Mouse (Mus musculus) hindbrain, embryonic 15.5 days (tissue): ENCODE measurements around the gene Trim25. TPM values are rescaled to one million over a fixed set of nuclear protein-coding genes. Genes with fewer than 3 reads are reported as not detected.
A peak's percentile ranks its signal among the peaks of the same experiment; 100 is the strongest.

Source experiments
- ATAC-seq: fragments of 200-750 bp; cut with Nextera tagmentation; 2 replicates; pipeline ENCODE4 v1.8.0; 2017; ENCODE audit warnings: low read depth, moderate number of reproducible peaks, moderate TSS enrichment; ENCODE audit not compliant: low FRiP score
- H3K27ac ChIP-seq: fragments of 300-500 bp; sonication (generic); replicated peaks from 2 replicates; pipeline ENCODE4 v1.5.1; 2015; ENCODE audit warnings: mild to moderate bottlenecking, inconsistent platforms
- H3K27me3 ChIP-seq: fragments of 300-500 bp; sonication (generic); 2 replicates; pipeline ENCODE4 v1.6.1; 2015; ENCODE audit warnings: control low read depth, inconsistent platforms
- H3K36me3 ChIP-seq: fragments of 300-500 bp; sonication (generic); 2 replicates; pipeline ENCODE4 v1.6.1; 2015; ENCODE audit warnings: control low read depth, inconsistent platforms
- H3K4me1 ChIP-seq: fragments of 300-500 bp; sonication (generic); replicated peaks from 2 replicates; pipeline ENCODE4 v1.6.1; 2015; ENCODE audit warnings: control low read depth, inconsistent platforms
- H3K4me2 ChIP-seq: fragments of 300-500 bp; sonication (generic); 2 replicates; pipeline ENCODE4 v1.6.1; 2015; ENCODE audit warnings: moderate library complexity, mild to moderate bottlenecking, inconsistent platforms
- H3K4me3 ChIP-seq: fragments of 300-500 bp; sonication (generic); 2 replicates; pipeline ENCODE4 v1.5.1; 2015; ENCODE audit warnings: mild to moderate bottlenecking, inconsistent platforms
- H3K9ac ChIP-seq: fragments of 300-500 bp; sonication (generic); 2 replicates; pipeline ENCODE4 v1.6.1; 2015; ENCODE audit warnings: inconsistent platforms
- H3K9me3 ChIP-seq: fragments of 300-500 bp; sonication (generic); 2 replicates; pipeline ENCODE4 v1.6.1; 2016; ENCODE audit warnings: control low read depth, inconsistent platforms
- WGBS: fragments of 180-500 bp; shearing (Covaris S2); methylation state at CpG from one replicate; pipeline ENCODE4 v1.1.7; 2015; 5-methylcytosine and 5-hydroxymethylcytosine counted together
- polyA plus RNA-seq: library from polyadenylated mRNA; unstranded; fragments of >200 nt; fragmentation: Nextera tagmentation; extraction: Ambion mirVana; gene quantifications from 2 replicates; pipeline ENCODE4 v1.2.1, GENCODE M21; 2015

Trim25 gene
- 5.1 and 5.4 TPM in 2 replicates for polyA plus RNA-seq

GRCm38 (mm10) chr11:88998974-88999722, at the start of gene Trim25:
TSS of gene Trim25 (plus strand) at chr11:88999376.
- Histone ChIP-seq H3K4me3 (peak within 1 kb of the TSS; percentile 37), H3K36me3 (no peaks in the 10 kb centered on the region), H3K27ac (no peak within 1 kb of the TSS; the same call in 1 of the 2 replicates), H3K27me3 (peaks cover 15% of the 10 kb centered on the region), H3K4me1 (peaks cover 3% of the 10 kb centered on the region; the same call in 1 of the 2 replicates), H3K9me3 (no peaks in the 10 kb centered on the region), H3K9ac (peak within 1 kb of the TSS; percentile 19; the same call in 1 of the 2 replicates), H3K4me2 (peak within 1 kb of the TSS; percentile 50)
- 3% methylated on average over 48 of the region's 48 CpGs for WGBS
- ATAC-seq = no peak

- H3K4me2 ChIP-seq = no peak overlapping the region
- H3K9ac ChIP-seq = no peak overlapping the region
- no peaks in the 10 kb centered on the region for H3K27me3 ChIP-seq
- H3K4me1 ChIP-seq = peaks cover 8% of the 10 kb centered on the region
- no peak overlapping the region for H3K4me3 ChIP-seq
- H3K27ac ChIP-seq = no peak overlapping the region
- 86% methylated on average over 8 of the region's 8 CpGs for WGBS
- H3K36me3 ChIP-seq = peaks cover 5% of the 10 kb centered on the region; the same call in 1 of the 2 replicates
- no peak for ATAC-seq
- no peaks in the 10 kb centered on the region for H3K9me3 ChIP-seq
Measured at GRCm38 (mm10) chr11:88949802-88950639, 49.2 kb upstream of the Trim25 start.

DNA sequence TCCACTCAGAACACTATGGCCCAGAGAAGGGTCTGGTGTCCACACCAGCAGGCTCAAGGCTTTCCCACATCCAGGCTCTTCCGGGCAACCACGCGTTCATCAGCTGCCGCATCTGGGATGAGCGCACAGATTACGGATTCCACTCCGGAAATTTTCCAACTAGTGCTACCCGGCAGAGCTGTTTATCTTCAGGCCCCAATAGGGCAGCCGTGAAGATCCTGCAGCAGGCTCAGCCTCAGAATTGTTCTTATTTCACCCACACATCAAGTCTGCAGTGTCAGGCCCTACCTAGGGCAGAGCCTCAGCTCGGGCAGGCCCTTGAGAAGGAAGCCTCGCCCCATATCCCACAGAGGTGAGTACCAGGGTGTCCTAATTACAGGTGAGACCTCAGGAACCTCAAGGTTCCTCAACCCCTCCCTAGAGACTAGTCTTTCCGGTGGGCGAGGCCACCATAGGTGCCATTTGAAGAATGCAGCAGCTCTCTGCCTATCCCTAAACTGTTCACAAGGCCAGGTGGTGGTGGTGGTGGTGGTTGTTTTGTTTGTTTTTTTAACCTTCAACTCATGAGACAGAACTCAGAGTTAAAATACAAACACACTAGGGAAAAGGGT, 48.4 kb upstream of the Trim25 start:
- 90% methylated on average over 13 of the region's 13 CpGs for WGBS
- Histone ChIP-seq H3K27ac (no peak overlapping the region), H3K4me1 (peaks cover 13% of the 10 kb centered on the region), H3K9me3 (no peaks in the 10 kb centered on the region), H3K27me3 (no peaks in the 10 kb centered on the region), H3K4me2 (no peak overlapping the region), H3K9ac (no peak overlapping the region), H3K4me3 (no peak overlapping the region), H3K36me3 (peaks cover 5% of the 10 kb centered on the region; the same call in 1 of the 2 replicates)
- no peak for ATAC-seq

- Histone ChIP-seq H3K4me2 (no peak overlapping the region), H3K4me3 (no peak overlapping the region), H3K27ac (no peak overlapping the region), H3K9me3 (no peaks in the 10 kb centered on the region), H3K27me3 (no peaks in the 10 kb centered on the region), H3K4me1 (peaks cover 13% of the 10 kb centered on the region), H3K36me3 (peaks cover 5% of the 10 kb centered on the region; the same call in 1 of the 2 replicates), H3K9ac (no peak overlapping the region)
- WGBS = 98% methylated on average over 2 of the region's 2 CpGs
- no peak for ATAC-seq
Measured at GRCm38 (mm10) chr11:88951576-88951975, 47.6 kb upstream of the Trim25 start.

DNA sequence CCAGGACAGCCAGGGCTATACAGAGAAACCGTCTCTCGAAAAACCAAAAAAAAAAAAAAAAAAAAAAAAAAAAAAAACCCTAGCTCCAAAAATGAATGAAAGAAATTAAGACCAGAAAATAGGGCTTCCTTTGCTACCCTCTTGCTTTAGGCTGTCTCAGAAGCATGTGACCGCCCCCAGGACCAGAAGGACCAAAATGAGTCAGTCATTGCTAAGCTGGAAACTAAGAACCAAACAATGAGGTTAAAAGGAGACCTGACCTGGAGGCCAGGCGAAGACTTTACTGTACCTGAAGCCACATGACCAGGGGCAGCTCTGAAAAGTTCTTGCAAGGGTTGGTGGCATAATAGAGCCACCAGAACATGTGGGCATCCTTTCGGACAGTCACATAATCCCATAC, 47.1 kb upstream of the Trim25 start:
- Histone ChIP-seq H3K9ac (no peak overlapping the region), H3K36me3 (peaks cover 5% of the 10 kb centered on the region; the same call in 1 of the 2 replicates), H3K4me1 (peaks cover 13% of the 10 kb centered on the region), H3K4me2 (no peak overlapping the region), H3K27me3 (no peaks in the 10 kb centered on the region), H3K27ac (no peak overlapping the region), H3K4me3 (no peak overlapping the region), H3K9me3 (no peaks in the 10 kb centered on the region)
- 95% methylated on average over 5 of the region's 5 CpGs for WGBS
- no peak for ATAC-seq

DNA sequence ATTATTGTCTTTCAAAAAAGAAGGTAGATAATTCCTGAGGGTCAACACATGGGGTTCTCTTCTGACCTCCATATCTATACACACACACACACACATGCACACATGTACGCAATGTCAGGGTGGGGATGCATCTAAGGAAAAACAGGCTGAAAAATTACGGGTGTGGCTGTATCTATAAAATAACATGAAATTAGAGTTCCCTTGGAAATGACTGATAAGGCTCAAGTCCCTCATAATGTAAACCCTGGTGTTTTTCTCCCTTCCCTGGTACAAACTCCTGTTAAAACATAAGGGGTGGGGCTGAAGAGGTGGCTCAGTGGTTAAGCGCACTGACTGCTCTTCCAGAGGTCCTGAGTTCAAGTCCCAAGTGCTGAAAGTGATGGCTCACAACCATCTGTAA, 45.6 kb upstream of the Trim25 start:
- H3K4me1 ChIP-seq = peaks cover 13% of the 10 kb centered on the region
- H3K27me3 ChIP-seq = no peaks in the 10 kb centered on the region
- ATAC-seq = no peak
- H3K4me2 ChIP-seq = peak overlapping the region; percentile 61
- H3K9me3 ChIP-seq = no peaks in the 10 kb centered on the region
- no peak overlapping the region for H3K27ac ChIP-seq
- peaks cover 5% of the 10 kb centered on the region; the same call in 1 of the 2 replicates for H3K36me3 ChIP-seq
- H3K4me3 ChIP-seq = no peak overlapping the region
- H3K9ac ChIP-seq = no peak overlapping the region
- 88% methylated on average over 3 of the region's 3 CpGs for WGBS

- 0% methylated on average over 4 of the region's 4 CpGs for WGBS
- Histone ChIP-seq H3K27ac (peak overlapping the region; percentile 67), H3K4me3 (peak overlapping the region; percentile 57), H3K27me3 (no peaks in the 10 kb centered on the region), H3K4me1 (peaks cover 13% of the 10 kb centered on the region), H3K9ac (peak overlapping the region; percentile 53), H3K36me3 (no peaks in the 10 kb centered on the region), H3K9me3 (no peaks in the 10 kb centered on the region), H3K4me2 (peak overlapping the region; percentile 61)
- ATAC-seq = no peak
Measured at GRCm38 (mm10) chr11:88954803-88955202, 44.4 kb upstream of the Trim25 start.

GRCm38 (mm10) chr11:88955217-88955969, 43.8 kb upstream of the Trim25 start, which contains the start of gene Scpep1:
TSS of gene Scpep1 (minus strand) at chr11:88955465.
- 5% methylated on average over 34 of the region's 34 CpGs for whole genome bisulfite sequencing
- peak within 1 kb of the TSS; percentile 53 for H3K9ac ChIP-seq
- peak within 1 kb of the TSS; percentile 57 for H3K4me3 ChIP-seq
- H3K36me3 ChIP-seq = no peaks in the 10 kb centered on the region
- H3K27ac ChIP-seq = peak within 1 kb of the TSS; percentile 67
- H3K4me1 ChIP-seq = peaks cover 13% of the 10 kb centered on the region
- H3K4me2 ChIP-seq = peak within 1 kb of the TSS; percentile 61
- ATAC-seq = peak; percentile 98
- H3K9me3 ChIP-seq = no peaks in the 10 kb centered on the region
- H3K27me3 ChIP-seq = no peaks in the 10 kb centered on the region

GRCm38 (mm10) chr11:88958851-88959250, 40.3 kb upstream of the Trim25 start:
- no peak overlapping the region for H3K27ac ChIP-seq
- H3K9me3 ChIP-seq = no peaks in the 10 kb centered on the region
- WGBS = 87% methylated on average over 3 of the region's 3 CpGs
- no peak for ATAC-seq
- no peak overlapping the region for H3K9ac ChIP-seq
- H3K4me3 ChIP-seq = no peak overlapping the region
- H3K36me3 ChIP-seq = no peaks in the 10 kb centered on the region
- H3K4me1 ChIP-seq = peaks cover 11% of the 10 kb centered on the region
- H3K4me2 ChIP-seq = no peak overlapping the region
- no peaks in the 10 kb centered on the region for H3K27me3 ChIP-seq

DNA sequence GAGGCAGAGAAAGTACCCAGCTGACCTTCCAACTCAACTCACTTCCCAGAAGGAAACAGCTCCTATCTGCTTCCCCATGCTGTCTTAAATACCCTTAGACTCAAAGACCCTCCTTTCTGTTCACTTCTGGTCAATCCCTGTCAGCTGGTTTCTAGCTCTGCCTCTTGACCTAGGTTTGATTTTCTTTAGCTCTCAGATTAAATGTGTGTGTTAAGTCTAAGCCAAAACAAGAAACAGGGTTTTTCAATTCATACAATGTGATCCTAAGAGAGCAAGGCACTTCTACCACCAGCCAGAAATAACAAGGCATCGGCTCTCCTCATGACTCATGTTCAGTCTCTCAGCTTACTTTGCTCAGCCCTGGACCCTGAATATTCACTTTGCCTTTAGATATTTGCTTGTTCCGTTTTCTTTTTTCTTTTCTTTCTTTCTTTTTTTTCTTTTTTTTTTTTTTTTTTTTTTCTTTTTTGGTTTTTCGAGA, 32.3 kb upstream of the Trim25 start, which contains the start of gene Elobl:
Elobl (minus strand) TSS at position 51 of the 481 bp plus-strand sequence.
- no peak within 1 kb of the TSS for H3K27ac ChIP-seq
- no peak within 1 kb of the TSS for H3K9ac ChIP-seq
- H3K36me3 ChIP-seq = no peaks in the 10 kb centered on the region
- H3K4me1 ChIP-seq = no peaks in the 10 kb centered on the region
- no peaks in the 10 kb centered on the region for H3K27me3 ChIP-seq
- no peak within 1 kb of the TSS for H3K4me3 ChIP-seq
- no peak for ATAC-seq
- 96% methylated on average over 2 of the region's 3 CpGs for WGBS
- H3K4me2 ChIP-seq = no peak within 1 kb of the TSS
- H3K9me3 ChIP-seq = no peaks in the 10 kb centered on the region

GRCm38 (mm10) chr11:88970202-88970732, 28.9 kb upstream of the Trim25 start, which contains the start of gene Coil:
TSS of gene Coil (plus strand) at chr11:88970252.
- Histone ChIP-seq H3K9ac (no peak within 1 kb of the TSS), H3K9me3 (no peaks in the 10 kb centered on the region), H3K4me3 (no peak within 1 kb of the TSS), H3K36me3 (no peaks in the 10 kb centered on the region), H3K27ac (no peak within 1 kb of the TSS), H3K27me3 (no peaks in the 10 kb centered on the region), H3K4me2 (no peak within 1 kb of the TSS), H3K4me1 (peaks cover 10% of the 10 kb centered on the region)
- WGBS = 43% methylated on average over 2 of the region's 2 CpGs
- no peak; the same call in 1 of the 2 replicates for ATAC-seq
